Mouse (Mus musculus) heart, postnatal 14 days (tissue): ENCODE results near the gene Tm4sf20. TPM values are rescaled to one million over a fixed set of nuclear protein-coding genes. Genes with fewer than 3 reads are reported as not detected.

Experiments used
- DNase-seq, 2 experiments: peaks; one replicate each; pipeline ENCODE4 v3.0.0; 2021 to 2022
- intact Hi-C: fragments of 180-260 bp; cut with DNase I; formaldehyde crosslinking; loops from one replicate; pipeline ENCODE4 v1.15.1; 2025
- total RNA-seq, 2 experiments: library from RNA; stranded (reverse); gene quantifications; 2 replicates each; pipeline ENCODE4 v1.2.3; 2021

The Tm4sf20 gene
- total RNA-seq, 2 experiments from 2014 or later, result not detected

GRCm38 (mm10) chr1:82724339-82725025 lies 43.8 kb downstream of the Tm4sf20 start, which contains the start of gene Mff:
Gene Mff, plus strand, starts transcription at chr1:82724890.
- intact Hi-C loops, result loop anchor here (2.0 kb wide), 1 partner anchor 62 kb away; no protein-coding TSS in a partner anchor

GRCm38 (mm10) chr1:82717816-82718512 lies 50.3 kb downstream of the Tm4sf20 start:
- peak in 1 of 2 experiments; percentile 9 for DNase-seq
- intact Hi-C loops, result no loop called here

More at GRCm38 (mm10) chr1:82724339-82725025, 43.8 kb downstream of the Tm4sf20 start, which contains the start of gene Mff:
- DNase-seq, result peak; percentile 90 to 93

Other genes with a start within 250 kb of the Tm4sf20 start
- gene Col4a4, start 181.6 kb downstream of the Tm4sf20 start, total RNA-seq, result 10 to 100 TPM; 13.3 to 15.1 TPM
- gene Col4a3, start 181.5 kb downstream of the Tm4sf20 start, total RNA-seq, result 1 to 10 TPM; 5.1 to 5.5 TPM
- 100 to 1,000 TPM; 183 to 184 TPM for gene Mff, start 43.6 kb downstream of the Tm4sf20 start, total RNA-seq
- not detected for gene Gm47791, start 2.8 kb upstream of the Tm4sf20 start, total RNA-seq
- 10 to 100 TPM; 34.0 to 36.7 TPM for gene Agfg1, start 71.0 kb upstream of the Tm4sf20 start, total RNA-seq
- not detected for gene A030005L19Rik, start 144.9 kb upstream of the Tm4sf20 start, total RNA-seq
- gene A030014E15Rik, start 156.5 kb upstream of the Tm4sf20 start, total RNA-seq, result not detected
- gene Gm6217, start 162.9 kb upstream of the Tm4sf20 start, total RNA-seq, result not detected
- not detected for gene A030003K21Rik, start 174.9 kb upstream of the Tm4sf20 start, total RNA-seq
- gene Gm7544, start 187.6 kb upstream of the Tm4sf20 start, total RNA-seq, result not detected
- not detected for gene Gm47955, start 191.8 kb upstream of the Tm4sf20 start, total RNA-seq
- gene Gm47959, start 232.1 kb upstream of the Tm4sf20 start, total RNA-seq, result not detected